Mouse (Mus musculus): ENCODE measurements at regions not wholly inside any gene's neighbourhood (a gene's known extent, or its start where the extent isn't known, plus 50 kb on each side); places are given as distances from the start of the nearest gene placed in this dataset.

DNA sequence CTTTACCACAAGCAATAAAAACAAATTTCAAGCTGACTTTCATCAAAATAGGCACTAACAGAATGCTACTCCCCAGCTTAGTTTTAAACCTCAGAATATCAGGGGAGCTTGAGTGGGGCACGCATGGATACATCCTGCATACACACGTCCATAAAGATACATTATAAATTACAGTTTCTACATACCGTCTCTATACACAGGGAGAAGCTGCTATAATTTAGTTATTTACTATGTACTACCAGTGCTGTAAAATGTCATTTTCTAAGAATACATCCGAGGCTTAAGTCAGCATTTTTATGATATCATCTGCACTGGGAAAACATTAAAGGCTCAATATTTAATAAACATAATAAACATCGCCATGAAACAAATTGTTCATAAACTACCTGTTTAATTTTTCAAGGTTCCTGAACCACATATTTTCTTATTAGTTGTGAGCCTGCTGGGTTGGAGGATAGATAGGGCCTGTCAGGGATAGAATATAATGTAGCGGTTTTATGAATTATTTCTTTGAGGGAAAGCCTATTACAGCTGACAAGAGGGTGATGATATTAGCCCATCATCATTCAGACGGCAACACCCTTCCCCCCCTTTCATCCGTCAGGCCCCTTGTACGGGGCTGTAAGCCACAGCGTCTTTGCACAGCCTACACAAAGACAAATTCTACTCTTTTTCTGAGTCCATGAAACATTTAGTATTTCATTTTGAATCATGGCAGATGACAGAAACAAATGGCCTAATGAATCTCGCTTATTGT lies 292.1 kb upstream of the Tmco5 start:
- no peak for TF ChIP-seq CTCF (IDR thresholded peaks at IDR 0.05; ENCODE audit: low read depth)
- TF ChIP-seq EP300 (IDR thresholded peaks at IDR 0.05; ENCODE audit: low read depth), result no peak
